Mouse (Mus musculus) C2C12 (cell line): Measurements from ENCODE around the gene Olfr70. TPM values are rescaled to one million over a fixed set of nuclear protein-coding genes. Genes with fewer than 3 reads are reported as not detected.

Experiments
- H3K27me3 ChIP-seq: one replicate; pipeline ENCODE4 v1.6.1; 2011; ENCODE audit not compliant: control insufficient read depth, insufficient read depth, insufficient read length
- H3K36me3 ChIP-seq: one replicate; pipeline ENCODE4 v1.6.1; 2011; ENCODE audit not compliant: control insufficient read depth, insufficient read depth
- H3K4me3 ChIP-seq: one replicate; pipeline ENCODE4 v1.5.1; 2011; ENCODE audit warnings: mild to moderate bottlenecking, control low read depth; ENCODE audit not compliant: poor library complexity, insufficient read depth, severe bottlenecking
- H3K79me2 ChIP-seq: one replicate; pipeline ENCODE4 v1.6.1; 2011; ENCODE audit not compliant: control insufficient read depth, insufficient read depth
- H3K79me3 ChIP-seq: one replicate; pipeline ENCODE4 v1.6.1; 2011; ENCODE audit warnings: low read depth, control low read depth
- H3ac ChIP-seq: one replicate; pipeline ENCODE3; 2011; ENCODE audit warnings: low read depth; ENCODE audit not compliant: control insufficient read depth, insufficient read length
- CEBPB ChIP-seq: IDR thresholded peaks from one replicate; pipeline ENCODE4 v1.6.1; 2011; ENCODE audit warnings: low read depth, mild to moderate bottlenecking, control low read depth, moderate library complexity
- CTCF ChIP-seq: IDR thresholded peaks from one replicate; pipeline ENCODE4 v1.5.1; 2011; ENCODE audit not compliant: control insufficient read depth, insufficient read depth, insufficient read length
- FOSL1 ChIP-seq: IDR thresholded peaks from one replicate; pipeline ENCODE4 v1.8.0; 2011; ENCODE audit warnings: mild to moderate bottlenecking, low read length; ENCODE audit not compliant: poor library complexity, insufficient read depth, severe bottlenecking
- MAX ChIP-seq: IDR thresholded peaks from one replicate; pipeline ENCODE4 v1.6.1; 2011; ENCODE audit warnings: mild to moderate bottlenecking, control low read depth
- MYOD1 ChIP-seq: IDR thresholded peaks from one replicate; pipeline ENCODE4 v1.6.1; 2011; ENCODE audit warnings: low read depth; ENCODE audit not compliant: control insufficient read depth, insufficient read length
- MYOG ChIP-seq: IDR thresholded peaks from one replicate; pipeline ENCODE4 v1.6.1; 2011; ENCODE audit not compliant: control insufficient read depth, insufficient read length; ENCODE audit errors: extremely low read depth
- USF1 ChIP-seq: IDR thresholded peaks from one replicate; pipeline ENCODE4 v1.6.1; 2011; ENCODE audit warnings: low read depth, mild to moderate bottlenecking, control low read depth, moderate library complexity
- polyA plus RNA-seq: library from polyadenylated mRNA; unstranded; fragments of >200 nt; fragmentation: generic; extraction: Trizol; gene quantifications from one replicate; pipeline ENCODE4 v1.2.1, GENCODE M21; 2012; ENCODE audit warnings: missing spikeins

The Olfr70 gene
- polyA plus RNA-seq, 1 experiment, result not detected

DNA sequence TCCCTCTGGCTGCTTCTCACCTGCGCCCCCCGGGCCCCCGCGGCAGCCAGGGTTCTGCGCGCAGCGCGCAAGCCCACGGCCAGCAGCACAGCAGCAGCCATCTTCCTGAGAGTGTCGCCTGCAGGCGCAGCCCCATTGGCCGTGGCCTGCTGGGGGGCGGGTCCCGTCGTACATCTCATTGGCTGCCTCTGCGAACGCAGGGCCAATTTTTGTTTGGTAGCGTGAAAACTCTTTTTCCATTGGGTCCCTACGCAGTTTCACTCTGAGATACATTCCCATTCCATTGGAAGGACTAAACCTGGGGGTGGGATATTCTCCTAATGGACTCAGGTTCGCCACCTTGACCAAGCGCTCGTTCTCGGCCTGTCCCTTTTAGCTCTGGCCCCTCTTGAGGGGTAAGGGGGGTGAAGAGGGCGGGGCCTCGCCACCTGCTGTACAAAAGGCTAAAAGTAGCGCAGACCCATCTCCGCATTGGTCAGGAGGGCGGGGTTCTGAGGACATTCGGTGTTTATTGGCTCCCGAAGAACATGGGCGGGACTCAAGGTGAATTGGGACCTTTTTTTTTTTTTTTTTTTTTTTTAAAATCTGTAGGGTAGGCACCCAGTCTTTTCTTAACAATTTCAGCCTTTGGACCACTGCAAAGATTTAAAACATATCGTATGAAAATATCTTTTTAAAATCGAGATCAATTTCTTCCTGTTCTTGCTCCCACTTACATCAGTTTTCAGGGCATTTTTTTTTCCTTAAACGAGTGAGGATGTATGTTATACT, 44.1 kb downstream of the Olfr70 start, which contains the start of gene Hint2:
Gene Hint2 (minus strand): TSS at position 128 of the 771 bp plus-strand sequence.
- H3K79me3 ChIP-seq, result no peaks in the 10 kb centered on the region
- H3K36me3 ChIP-seq, result no peaks in the 10 kb centered on the region
- H3K27me3 ChIP-seq, result peaks cover 22% of the 10 kb centered on the region
- H3K79me2 ChIP-seq, result no peaks in the 10 kb centered on the region
- peak within 1 kb of the TSS; percentile 49 for H3K4me3 ChIP-seq
- TF ChIP-seq MAX, result no peak
- no peak for TF ChIP-seq FOSL1
- TF ChIP-seq MYOG, result no peak
- no peak for TF ChIP-seq USF1
- TF ChIP-seq MYOD1, result no peak
- no peak for TF ChIP-seq CTCF
- TF ChIP-seq CEBPB, result no peak
- H3ac ChIP-seq, result peak within 1 kb of the TSS; percentile 79

DNA sequence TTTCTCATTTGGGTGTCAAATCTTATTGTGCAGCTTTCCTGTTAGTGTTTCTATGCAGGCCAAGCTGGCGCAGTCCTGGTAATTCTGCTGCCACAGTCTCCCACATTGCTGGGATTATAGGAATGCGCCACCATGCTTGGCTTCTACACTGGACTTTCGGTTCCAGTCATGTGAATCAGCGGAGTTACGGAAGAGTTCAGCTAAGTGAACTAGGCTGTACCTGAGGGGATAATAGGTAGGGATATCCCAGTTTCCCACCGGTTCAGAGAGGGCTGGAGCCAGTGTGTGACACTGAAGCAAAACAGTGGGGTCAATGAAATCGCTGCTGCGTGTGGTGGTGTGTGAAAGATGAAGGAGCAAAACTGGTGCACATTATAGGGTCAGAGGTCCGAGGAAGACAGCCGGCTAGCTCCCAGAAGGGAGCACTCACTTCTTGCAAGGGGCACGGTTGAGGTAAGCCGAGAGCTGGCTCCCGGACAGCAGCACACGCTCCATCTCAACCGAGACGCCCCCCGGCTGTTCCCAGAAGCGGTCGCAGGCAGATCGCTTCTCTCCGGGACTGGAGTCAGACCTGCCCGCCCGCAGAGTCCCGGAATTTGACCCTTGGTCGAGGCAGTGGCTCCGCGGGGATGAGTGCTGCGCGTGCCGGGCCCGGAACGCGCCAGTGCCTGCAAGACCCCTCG, 44.8 kb downstream of the Olfr70 start:
- TF ChIP-seq MYOG, result no peak
- no peak for TF ChIP-seq USF1
- TF ChIP-seq CEBPB, result no peak
- no peak for TF ChIP-seq MYOD1
- no peak for TF ChIP-seq FOSL1
- no peak for TF ChIP-seq MAX
- no peaks in the 10 kb centered on the region for H3K79me3 ChIP-seq
- H3K27me3 ChIP-seq, result peaks cover 15% of the 10 kb centered on the region
- H3K36me3 ChIP-seq, result no peaks in the 10 kb centered on the region
- H3ac ChIP-seq, result peak overlapping the region; percentile 79
- H3K79me2 ChIP-seq, result no peaks in the 10 kb centered on the region
- H3K4me3 ChIP-seq, result peak overlapping the region; percentile 49

DNA sequence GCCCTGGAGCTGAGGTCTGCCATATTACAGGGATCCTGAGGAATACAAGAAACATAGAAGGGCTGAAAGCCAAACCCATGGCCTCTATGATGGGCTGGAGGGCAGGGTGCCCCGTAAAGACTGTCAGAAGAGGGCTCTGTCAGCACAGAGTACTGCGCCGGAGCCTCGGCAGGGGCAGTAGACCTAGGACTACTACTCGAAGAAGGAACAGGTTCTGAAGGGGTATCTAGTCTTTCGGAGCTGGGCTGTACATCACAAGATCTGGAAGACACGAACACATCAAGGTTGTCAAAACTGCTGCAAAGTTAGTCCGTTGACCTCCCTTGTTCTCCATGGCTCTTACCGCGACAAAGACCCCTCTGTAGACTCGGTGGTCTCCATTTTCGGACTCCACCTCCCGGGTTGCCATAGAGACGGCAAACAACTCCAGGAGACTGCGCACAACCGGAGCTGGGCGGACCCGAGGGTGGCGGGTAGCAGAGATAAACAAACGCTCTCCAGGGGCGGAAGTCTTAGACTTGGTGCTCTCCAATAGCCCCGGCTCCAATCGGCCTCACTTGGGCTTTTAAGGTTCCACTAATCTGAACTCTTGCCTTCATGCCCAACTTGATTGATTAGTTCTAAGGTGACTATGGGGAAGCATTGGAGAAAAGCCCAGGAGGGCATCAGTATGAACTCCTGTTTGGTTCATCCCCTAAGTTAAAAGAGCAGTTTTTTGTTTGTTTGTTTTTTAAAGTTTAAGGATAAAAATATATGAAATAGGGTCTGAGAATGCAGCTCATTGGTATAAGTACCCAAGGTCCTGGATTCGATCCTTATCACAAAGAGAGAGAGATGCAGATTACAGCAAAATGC, 47.2 kb downstream of the Olfr70 start, which contains the start of gene Spag8:
Gene Spag8 (minus strand): TSS at position 434 of the 855 bp plus-strand sequence.
- Histone ChIP-seq H3K27me3 (no peaks in the 10 kb centered on the region), H3K36me3 (no peaks in the 10 kb centered on the region), H3ac (no peak within 1 kb of the TSS), H3K4me3 (no peak within 1 kb of the TSS), H3K79me2 (no peaks in the 10 kb centered on the region), H3K79me3 (no peaks in the 10 kb centered on the region)
- TF ChIP-seq FOSL1, result no peak
- TF ChIP-seq CEBPB, result no peak
- no peak for TF ChIP-seq CTCF
- TF ChIP-seq MYOD1, result no peak
- no peak for TF ChIP-seq MAX
- no peak for TF ChIP-seq MYOG
- no peak for TF ChIP-seq USF1

DNA sequence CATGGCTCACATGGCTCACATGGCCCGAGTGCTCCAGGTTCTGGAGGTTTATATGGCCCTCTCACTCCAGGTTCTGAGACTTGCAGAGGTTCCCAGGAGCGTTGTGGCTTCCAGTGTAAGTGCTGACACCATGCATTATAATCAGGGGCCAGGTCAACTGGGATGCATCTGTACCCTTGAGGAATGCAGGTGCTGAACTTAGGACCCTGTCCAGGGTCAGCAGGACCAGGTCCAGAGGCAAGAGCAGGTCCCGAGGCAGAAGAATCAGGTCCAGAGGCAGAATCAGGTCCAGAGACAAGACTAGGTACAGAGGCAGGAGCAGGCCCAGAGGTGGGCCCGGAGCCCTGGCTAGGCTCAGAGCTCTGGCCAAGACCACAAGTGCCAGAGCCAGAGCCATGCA, 47.9 kb downstream of the Olfr70 start:
- no peaks in the 10 kb centered on the region for H3K27me3 ChIP-seq
- no peaks in the 10 kb centered on the region for H3K79me2 ChIP-seq
- H3K36me3 ChIP-seq, result no peaks in the 10 kb centered on the region
- no peak overlapping the region for H3K4me3 ChIP-seq
- H3ac ChIP-seq, result no peak overlapping the region
- no peak for TF ChIP-seq CTCF
- no peak for TF ChIP-seq CEBPB
- no peak for TF ChIP-seq FOSL1
- no peak for TF ChIP-seq MYOD1
- TF ChIP-seq MYOG, result no peak
- TF ChIP-seq USF1, result no peak
- TF ChIP-seq MAX, result no peak
- no peaks in the 10 kb centered on the region for H3K79me3 ChIP-seq

DNA sequence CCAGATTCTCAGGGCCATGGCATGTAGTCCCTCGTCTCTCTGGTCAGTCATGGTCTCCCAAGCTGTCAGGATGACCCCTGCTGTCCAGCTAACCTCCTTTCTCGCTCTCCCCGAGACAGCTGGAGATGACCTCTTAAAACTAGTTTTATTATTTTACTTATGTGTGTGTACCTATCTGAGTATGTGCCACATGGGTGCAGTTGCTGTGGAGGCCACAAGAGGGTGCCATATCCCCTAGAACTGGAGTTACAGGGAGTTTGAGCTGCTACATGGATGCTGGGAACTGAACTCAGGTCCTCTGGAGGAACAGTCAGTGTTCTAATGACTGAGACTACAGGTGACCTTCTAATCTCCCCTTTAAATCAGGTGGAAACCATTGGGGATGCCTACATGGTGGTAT, 50.8 kb downstream of the Olfr70 start:
- Histone ChIP-seq H3K79me2 (no peaks in the 10 kb centered on the region), H3K4me3 (no peak overlapping the region), H3K36me3 (no peaks in the 10 kb centered on the region), H3ac (no peak overlapping the region), H3K79me3 (no peaks in the 10 kb centered on the region), H3K27me3 (no peaks in the 10 kb centered on the region)
- TF ChIP-seq MYOG (no peak), USF1 (no peak), MYOD1 (no peak), CTCF (no peak), CEBPB (no peak), MAX (no peak), FOSL1 (no peak)

Other genes starting within 250 kb of the Olfr70 start
- 1.5 TPM for gene Cd72, start 246.2 kb downstream of the Olfr70 start, polyA plus RNA-seq
- not detected for gene Sit1, start 217.1 kb downstream of the Olfr70 start, polyA plus RNA-seq
- gene Ccdc107, start 207.9 kb downstream of the Olfr70 start, polyA plus RNA-seq, result 58.9 TPM
- 11.7 TPM for gene Arhgef39, start 201.1 kb downstream of the Olfr70 start, polyA plus RNA-seq
- 0.67 TPM for gene Car9, start 193.8 kb downstream of the Olfr70 start, polyA plus RNA-seq
- gene Tpm2, start 177.0 kb downstream of the Olfr70 start, polyA plus RNA-seq, result 622 TPM
- gene Creb3, start 138.5 kb downstream of the Olfr70 start, polyA plus RNA-seq, result 52.4 TPM
- 158 TPM for gene Tln1, start 138.1 kb downstream of the Olfr70 start, polyA plus RNA-seq
- gene Rgp1, start 122.1 kb downstream of the Olfr70 start, polyA plus RNA-seq, result 22.6 TPM
- 6.0 TPM for gene Gba2, start 121.9 kb downstream of the Olfr70 start, polyA plus RNA-seq
- gene Msmp, start 116.3 kb downstream of the Olfr70 start, polyA plus RNA-seq, result not detected
- gene Npr2, start 68.9 kb downstream of the Olfr70 start, polyA plus RNA-seq, result 7.3 TPM
- gene Spag8, start 47.2 kb downstream of the Olfr70 start, polyA plus RNA-seq, result 0.04 TPM
- 48.0 TPM for gene Hint2, start 44.3 kb downstream of the Olfr70 start, polyA plus RNA-seq
- 0.16 TPM for gene Tmem8b, start 31.8 kb downstream of the Olfr70 start, polyA plus RNA-seq
- 1.4 TPM for gene Fam221b, start 31.7 kb downstream of the Olfr70 start, polyA plus RNA-seq
- not detected for gene Olfr71, start 9.4 kb upstream of the Olfr70 start, polyA plus RNA-seq
- 5.0 TPM for gene Hrct1, start 26.4 kb upstream of the Olfr70 start, polyA plus RNA-seq
- gene Spaar, start 29.2 kb upstream of the Olfr70 start, polyA plus RNA-seq, result 0.11 TPM
- not detected for gene Olfr159, start 70.2 kb upstream of the Olfr70 start, polyA plus RNA-seq
- not detected for gene Olfr156, start 123.1 kb upstream of the Olfr70 start, polyA plus RNA-seq
- not detected for gene Olfr157, start 139.4 kb upstream of the Olfr70 start, polyA plus RNA-seq
- not detected for gene Olfr155, start 150.8 kb upstream of the Olfr70 start, polyA plus RNA-seq
- 0.61 TPM for gene Reck, start 174.7 kb upstream of the Olfr70 start, polyA plus RNA-seq